Mouse (Mus musculus) inflammation-experienced regulatory T-cells, adult 6 months (primary cell): Measurements from ENCODE around the gene Atf5. TPM values are rescaled to one million over a fixed set of nuclear protein-coding genes. Genes with fewer than 3 reads are reported as not detected.

Experiments used
- ATAC-seq: one replicate; pipeline ENCODE4 v1.8.0; 2017
- polyA plus RNA-seq, 3 experiments: library from polyadenylated mRNA; unstranded; fragments of 100-300 nt; shearing (Covaris generic); gene quantifications; one replicate each; pipeline ENCODE4 v1.2.1; 2017

The Atf5 gene
- polyA plus RNA-seq = under 1 TPM in 1 of 3 experiments, not detected in 2; 0.41 TPM

DNA sequence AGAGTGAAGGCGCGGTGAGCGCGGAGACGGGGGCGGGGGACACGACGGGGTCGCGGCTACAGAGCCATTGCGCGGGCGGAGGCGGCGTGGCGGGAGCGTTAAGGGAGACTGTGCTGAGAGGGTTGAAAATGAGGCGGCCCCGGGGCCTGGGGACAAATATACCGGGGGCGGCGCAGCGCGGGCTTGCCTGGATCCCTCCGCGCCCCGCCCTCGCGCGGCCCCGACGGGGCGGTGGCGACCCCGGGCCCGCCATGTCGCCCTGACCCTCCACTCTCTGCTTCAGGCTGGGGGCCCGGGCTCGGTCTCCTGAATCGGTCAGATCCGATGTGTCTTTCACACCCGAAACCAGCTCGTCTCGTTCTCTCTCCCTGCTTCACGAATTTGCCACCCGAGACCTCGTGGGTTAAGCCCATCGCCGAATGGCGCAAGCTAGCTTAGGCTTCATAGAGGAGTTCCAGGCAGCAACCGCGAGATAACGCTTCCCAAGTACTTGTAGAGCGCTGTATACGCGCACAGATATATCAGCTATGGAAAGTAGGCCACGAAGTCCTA lies at the start of gene Atf5:
Atf5 (minus strand) TSS at position 189 of the 552 bp plus-strand sequence.
- no peak for ATAC-seq

DNA sequence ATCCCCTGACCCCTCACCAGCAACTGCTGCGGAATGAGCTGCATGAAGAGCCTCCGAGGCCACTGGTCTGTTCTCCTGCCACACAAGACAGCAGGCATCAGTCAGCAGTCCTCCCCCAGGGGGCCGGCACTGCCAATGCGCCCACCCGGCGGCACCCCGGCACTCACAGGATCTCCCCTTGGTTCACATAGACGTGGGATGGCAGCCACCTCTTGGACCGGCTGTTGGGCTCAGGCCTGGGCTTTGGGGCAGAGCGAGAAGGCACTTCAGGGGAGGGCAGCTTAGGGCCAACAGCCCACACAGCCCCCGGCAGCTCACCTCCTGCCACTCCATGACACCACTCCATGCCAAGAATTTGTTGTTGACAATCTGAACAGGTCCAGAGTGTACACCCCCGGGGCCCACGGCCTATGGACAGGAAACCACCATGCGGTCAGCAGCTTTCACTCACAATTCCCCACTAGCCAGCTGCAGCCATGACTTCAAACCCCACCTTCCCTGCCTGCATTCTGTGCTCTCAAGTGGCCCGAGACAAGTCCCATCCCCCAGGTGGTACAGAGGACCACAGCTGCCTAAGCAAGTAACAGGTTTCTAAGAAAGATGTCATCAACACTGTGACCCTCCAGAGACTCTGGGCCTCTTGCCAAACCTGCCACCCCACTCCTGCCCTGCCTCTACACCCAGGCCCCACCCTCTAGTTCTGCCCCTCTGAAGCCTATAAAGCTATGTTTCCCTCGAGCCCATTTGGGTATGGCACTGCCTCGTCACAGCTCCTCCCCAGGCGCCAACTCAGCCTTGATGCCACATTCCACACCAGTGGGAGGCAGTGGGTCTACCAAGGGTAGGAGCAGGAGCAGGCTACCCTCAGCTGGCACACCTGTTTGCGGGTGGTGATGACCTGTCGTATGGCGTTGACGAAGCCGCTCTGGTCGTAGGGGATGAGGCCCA lies 48.4 kb upstream of the Atf5 start:
- ATAC-seq = no peak

DNA sequence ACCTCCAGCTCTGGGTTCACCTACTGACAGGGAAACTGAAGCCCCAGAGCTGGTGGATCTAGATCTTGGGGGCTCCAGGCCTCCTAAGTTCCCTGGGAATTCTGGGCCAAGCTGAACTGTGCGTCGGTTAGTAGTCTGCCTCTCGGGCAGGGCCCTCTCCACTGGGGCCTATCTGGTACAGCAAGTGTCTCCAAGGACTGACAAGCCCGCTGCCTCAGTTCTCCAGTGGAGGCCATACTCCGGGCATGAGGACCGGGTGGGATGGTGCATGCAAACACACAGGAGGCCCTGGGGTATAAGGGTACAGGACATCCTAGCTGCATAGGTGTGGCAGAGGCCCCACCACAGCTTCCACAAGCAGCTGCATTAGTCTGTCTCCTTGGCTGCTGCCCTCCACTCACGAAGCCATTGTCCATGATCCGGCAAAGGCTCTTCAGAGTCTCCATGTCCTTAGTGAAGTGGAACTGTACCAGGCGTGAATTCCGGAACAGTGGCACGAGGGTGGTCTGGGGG lies 47.6 kb upstream of the Atf5 start:
- ATAC-seq = no peak

DNA sequence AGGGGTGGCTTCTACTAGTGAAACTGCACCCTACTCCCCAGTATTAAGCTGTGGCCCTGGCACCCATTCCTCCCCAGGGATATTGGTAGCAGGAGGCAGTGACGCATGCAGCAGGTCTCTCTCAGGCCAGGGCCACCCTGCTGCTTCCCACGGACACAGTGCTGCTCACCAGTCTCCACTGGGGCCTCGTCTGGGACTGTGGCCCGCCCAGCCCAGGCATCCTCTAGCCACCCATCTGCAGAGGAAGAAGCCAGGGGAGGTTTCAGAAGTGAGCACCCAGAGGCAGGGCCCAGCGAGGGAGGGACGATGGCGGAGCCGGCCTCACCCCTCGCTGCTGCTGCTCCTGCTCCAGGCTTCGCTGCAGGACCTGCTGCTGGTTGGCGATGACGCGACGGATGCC lies 46.8 kb upstream of the Atf5 start:
- ATAC-seq = no peak

DNA sequence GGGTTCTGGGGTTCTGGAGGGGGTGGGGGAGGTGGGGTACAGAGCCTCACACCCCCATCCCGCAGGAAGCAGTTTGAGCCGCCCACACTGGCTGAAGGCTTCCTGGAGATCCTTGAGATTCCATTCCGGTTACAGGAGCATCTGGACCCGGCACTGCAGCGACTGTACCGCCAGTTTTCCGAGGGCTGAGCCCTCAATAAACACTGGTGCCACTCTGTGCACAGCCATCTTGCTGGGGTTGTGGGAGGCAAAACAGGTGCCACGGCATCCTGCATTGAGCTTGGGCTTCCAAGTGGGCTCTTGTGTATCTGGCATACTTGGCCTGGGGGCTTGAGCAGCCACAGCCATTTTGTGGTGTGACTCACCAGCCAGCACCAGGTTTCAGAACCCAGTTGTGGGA lies 46.0 kb upstream of the Atf5 start:
- ATAC-seq = no peak

DNA sequence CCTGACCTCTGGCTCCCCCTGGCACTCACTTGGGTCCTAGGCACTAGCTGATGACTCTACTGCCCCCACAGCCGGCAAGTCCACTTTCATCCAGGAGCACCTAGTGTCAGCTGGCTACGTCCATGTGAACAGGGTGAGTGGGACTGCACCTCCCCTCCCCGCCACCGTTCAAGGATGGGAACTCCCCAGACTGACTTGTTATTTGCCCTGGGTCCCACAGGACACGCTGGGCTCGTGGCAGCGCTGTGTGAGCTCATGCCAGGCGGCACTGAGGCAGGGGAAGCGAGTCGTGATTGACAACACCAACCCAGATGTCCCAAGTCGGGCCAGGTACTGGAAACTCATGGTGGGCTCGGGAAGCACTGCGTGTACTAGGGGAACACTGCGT lies 45.0 kb upstream of the Atf5 start:
- ATAC-seq = no peak

DNA sequence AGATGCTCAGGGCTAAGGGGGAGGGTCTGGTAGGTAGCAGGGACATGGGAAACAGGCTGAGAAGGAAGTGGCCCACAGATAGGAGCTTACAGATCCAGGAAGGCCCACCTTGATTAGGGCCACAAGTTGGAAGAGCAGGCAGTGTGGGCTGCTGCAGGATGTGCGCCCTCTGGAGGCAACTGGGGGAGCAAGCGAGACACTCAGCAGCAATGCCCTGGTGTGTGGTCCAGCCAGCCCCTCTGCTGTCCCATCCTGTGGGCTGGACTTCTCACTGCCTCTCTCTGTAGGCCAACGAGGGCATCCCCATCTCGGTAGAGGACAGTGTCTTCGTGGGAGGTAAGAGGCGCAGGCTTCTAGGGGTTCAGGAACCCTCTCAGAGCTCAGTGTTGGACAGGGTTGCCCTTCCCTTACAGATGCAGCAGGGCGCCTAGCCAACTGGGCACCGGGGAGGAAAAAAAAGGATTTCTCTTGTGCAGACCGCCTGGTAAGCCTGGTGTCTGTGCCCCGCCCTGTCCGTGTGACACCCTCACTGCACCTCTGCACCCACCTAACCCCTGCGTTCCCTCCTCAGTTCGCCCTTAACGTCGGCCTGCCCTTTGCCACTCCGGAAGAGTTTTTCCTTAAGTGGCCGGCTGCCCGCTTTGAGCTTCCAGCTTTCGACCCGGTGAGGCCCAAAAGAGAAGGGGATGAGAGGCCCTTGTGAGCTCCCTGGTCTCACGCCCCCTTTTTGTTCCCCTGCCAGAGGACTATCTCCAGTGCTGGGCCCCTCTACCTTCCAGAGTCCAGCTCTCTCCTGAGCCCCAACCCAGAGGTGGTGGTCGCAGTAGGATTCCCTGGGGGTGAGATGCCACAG lies 44.3 kb upstream of the Atf5 start:
- no peak for ATAC-seq

DNA sequence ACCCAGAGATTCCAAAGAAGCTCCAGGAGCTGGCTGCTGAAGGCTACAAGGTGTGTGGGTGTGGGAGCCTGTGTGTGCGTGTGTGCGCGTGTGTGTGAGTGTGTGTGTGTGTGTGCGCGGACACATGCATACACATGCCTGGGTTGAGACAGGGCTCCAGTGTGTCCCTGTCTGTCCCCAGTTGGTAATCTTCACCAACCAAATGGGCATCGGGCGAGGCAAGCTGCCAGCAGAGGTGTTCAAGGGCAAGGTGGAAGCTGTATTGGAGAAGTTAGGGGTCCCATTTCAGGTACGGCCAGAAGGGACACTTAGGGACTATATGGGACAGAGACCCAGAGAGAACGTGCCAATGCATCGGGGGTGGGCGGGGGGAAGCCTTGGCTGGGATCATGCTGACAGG lies 43.4 kb upstream of the Atf5 start:
- ATAC-seq = no peak

DNA sequence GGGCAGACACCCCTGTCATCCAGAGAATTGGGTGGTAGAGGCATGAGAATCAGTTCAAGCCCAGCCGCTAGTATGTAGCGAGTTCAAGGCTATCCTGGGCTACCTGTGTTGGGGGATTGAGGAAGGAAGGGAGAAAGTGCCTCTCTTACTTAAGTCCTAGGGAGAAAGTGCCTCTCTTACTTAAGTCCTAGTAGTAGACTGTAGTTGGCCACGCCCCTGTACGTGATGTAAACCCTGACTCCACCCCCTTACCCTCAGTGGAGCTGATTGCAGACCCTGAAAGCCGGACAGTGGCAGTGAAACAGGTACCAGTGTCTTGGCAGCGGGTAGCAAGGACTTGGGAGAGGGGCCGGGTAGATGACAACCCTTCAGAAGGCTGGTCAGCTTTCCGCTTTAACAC lies 41.4 kb upstream of the Atf5 start:
- no peak for ATAC-seq

DNA sequence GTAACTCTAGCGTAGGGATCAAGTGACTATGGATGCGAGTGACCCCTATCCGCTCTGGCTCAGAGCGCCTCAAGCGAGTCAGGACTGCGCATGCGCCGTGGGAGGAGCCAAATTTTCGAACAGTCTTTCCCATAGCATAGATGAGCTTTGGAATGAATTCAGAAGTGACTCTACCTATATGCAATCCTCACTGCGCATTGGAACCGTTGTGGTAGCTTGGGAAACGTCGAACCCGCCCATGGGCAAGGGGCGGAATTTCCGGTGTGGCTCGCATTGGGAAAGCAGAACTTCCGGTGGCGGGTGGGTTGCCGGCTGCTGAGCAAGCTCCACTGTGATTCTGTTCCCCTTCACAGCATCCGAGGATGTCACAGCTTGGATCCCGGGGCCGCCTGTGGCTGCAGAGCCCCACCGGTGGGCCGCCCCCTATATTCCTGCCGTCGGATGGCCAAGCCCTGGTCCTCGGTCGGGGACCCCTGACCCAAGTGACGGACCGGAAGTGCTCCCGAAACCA lies 40.6 kb upstream of the Atf5 start, which contains the start of gene Pnkp:
Pnkp (plus strand) TSS at position 98 of the 511 bp plus-strand sequence.
- peak; percentile 64 for ATAC-seq

DNA sequence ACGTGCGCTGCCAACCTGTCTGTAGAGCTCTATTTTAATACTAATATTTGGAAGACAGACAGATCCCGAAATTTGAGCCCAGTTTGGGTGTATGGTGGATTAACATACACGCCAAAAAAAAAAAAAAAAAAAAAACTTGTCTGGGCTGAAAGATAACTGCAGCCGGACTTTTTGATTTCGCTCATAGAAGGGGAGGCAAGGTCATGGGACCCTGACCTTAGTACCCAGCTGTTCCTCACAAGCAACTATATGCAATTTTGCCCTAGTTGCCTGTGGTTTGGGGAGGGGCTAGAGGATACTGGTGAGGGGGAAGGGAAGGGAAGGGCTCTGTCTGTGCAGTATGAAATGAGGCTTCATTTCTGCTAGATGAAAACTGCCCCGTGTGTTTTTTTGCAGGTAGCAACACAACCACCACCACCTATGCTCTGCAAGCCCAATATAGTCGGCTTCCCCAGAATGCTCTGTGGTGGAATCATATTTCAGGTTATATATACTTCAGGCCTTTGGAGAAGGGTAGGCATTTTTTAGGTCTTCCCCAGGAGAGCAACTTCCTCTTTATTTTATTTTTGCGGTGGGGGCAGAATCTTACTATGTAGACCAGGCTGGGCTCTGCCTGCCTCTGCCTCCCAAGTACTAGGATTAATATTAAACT lies 39.9 kb upstream of the Atf5 start:
- ATAC-seq = no peak

DNA sequence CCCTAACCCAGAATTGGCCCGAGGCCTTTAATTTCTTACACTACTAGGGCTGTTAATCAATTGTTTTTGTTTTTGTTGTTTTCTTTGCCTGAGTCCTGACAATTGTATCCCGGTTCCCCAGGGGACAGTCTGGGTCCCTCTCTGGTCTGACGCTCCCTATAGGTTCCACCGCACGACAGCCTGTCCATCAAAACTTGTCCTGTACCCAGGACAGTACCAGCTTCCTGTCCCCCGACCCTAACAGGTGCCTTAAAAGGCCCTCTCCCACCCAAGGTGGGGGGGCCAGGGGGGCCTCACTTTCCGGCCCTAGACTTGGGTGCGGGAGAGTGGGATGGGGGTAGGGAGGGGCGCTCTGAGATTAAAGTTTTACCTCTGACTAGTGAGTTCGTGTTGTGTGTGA lies 38.6 kb upstream of the Atf5 start:
- ATAC-seq = no peak

DNA sequence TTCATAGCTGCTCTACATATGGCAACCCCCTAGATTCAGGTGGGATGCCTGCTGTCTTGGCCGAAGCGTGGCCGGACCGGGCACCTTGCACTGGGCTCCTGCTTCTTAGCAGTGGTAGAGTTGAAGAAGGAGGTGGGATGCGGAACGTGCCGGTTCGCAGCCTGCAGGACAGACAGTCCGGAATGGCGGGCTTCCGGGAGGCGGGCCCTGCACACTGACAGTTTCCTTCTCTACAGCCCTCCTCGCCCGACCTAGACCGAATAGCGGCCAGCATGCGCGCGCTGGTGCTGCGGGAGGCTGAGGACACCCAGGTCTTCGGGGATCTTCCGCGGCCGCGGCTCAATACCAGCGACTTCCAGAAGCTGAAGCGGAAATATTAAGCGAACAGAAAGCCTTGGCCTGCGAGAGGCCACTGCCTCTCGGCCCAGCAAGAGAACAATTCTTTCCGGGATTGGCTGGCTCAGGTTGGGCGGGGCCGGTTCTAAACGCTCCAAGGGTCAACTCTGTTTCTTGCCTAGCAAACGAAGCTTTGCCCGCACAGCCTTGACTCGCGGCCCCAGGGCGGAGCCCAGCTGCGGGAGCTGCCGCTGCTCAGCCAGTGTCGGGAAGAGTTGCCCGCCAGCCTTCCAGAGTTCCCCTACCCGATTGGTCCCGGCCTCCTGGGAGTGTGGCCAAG lies 38.0 kb upstream of the Atf5 start:
- ATAC-seq = peak; percentile 51

DNA sequence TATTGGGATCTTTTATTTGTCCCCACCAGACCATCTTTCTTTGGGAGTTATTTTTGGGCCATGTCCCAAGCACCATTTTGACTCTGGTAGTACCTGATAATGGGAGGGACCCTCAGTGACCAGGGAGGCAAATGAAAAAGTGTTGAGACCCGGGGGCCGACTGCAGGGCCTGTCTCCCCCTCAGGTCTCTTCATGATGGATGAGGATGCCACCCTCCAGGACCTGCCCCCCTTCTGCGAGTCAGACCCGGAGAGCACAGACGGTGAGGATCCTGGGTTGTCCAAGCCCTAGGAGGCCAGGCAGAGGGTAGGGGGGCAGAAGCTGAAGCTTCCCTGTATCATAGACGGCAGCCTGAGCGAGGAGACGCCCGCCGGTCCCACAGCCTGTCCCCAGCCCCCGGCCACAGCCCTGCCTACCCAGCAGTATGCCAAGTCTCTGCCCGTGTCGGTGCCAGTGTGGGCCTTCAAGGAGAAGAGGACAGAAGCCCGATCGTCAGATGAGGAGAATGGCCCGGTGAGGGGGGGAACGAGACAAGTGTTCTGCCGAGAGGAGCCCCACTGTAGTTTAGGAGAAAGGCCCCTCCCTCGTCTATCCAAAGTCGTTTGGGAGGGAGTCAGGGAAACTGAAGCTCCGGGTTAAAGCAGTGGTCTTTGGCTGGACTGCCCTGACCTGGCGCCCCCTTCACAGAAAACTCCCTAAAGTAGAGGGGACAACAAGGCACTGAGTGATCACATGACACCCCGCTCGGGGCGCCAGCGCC lies 37.3 kb upstream of the Atf5 start:
- no peak for ATAC-seq

DNA sequence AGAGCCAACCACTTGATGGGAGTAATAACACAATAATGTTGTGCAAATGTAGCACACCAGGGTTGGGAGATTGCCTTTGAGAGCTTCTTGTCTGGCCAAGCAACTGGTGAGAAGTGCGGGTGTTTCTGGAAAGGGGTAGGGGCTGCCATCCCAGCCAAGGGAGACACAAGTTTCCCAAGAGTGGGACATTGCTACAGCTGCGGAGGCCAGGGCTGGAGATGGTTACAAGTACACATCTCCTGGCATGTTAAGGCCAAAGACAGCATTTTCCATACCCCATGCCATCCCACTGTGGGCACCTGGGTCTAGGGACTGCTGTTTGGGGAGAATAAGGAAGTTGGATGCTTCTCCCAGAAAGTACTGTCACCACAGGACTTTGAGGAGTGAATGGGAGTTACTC lies 36.6 kb upstream of the Atf5 start:
- ATAC-seq = no peak

DNA sequence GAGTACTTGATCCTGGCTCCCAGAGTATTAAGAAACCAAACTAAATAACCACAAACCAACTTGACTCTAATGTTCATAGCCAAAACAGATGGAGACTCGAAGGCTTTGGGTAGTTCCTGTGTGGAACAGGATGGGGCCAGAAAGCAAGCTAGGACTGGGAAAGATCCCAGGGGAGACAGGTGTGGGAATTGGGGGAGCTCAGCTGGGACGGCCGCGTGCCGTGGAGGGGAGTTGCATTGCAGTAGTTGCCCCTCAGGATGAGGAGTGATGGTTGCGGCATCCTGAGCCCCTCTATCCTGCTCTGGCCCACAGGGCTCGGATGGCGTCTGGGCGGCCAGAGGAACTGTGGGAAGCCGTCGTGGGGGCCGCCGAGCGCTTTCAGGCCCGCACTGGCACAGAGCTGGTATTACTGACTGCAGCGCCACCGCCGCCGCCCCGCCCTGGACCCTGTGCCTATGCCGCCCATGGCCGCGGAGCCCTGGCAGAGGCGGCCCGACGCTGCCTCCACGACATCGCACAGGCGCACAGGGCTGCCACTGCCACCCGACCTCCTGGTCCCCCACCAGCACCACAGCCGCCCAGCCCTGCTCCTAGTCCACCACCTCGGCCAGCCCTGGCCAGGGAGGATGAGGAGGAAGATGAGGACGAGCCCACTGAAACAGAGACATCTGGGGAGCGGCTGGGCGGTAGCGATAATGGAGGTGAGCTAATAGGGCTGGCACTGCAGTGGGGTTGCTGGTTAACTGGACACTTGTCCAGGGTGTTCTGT lies 36.0 kb upstream of the Atf5 start:
- ATAC-seq = no peak

DNA sequence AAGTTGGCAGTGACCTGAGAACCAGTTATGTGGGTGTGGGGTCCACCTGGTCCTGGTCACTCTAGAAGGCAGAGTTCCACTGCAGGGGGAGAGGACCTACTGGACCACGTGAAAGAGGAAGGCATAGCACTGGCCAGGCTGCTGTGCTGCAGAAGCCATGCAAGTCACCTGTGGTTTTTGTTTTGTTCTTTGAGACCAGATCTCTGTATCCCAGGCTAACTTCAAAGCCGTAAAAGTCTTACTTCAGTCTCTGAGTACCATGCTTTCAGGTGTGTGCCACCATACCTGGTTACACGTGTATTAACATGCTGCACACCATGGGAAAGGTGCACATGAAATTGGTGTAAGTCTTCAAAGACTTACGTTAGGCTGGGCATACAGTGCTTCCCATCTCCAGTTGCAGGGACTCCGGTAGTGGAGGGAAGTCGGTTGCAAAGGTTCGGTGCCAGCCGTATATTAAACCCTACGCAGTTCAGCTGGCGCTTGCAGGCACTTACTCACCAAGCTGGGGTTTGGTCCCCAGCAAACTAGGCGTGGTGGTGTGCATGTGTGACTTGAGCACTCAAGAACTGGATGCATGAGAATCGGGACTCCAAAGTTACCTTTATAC lies 35.3 kb upstream of the Atf5 start:
- ATAC-seq = no peak

DNA sequence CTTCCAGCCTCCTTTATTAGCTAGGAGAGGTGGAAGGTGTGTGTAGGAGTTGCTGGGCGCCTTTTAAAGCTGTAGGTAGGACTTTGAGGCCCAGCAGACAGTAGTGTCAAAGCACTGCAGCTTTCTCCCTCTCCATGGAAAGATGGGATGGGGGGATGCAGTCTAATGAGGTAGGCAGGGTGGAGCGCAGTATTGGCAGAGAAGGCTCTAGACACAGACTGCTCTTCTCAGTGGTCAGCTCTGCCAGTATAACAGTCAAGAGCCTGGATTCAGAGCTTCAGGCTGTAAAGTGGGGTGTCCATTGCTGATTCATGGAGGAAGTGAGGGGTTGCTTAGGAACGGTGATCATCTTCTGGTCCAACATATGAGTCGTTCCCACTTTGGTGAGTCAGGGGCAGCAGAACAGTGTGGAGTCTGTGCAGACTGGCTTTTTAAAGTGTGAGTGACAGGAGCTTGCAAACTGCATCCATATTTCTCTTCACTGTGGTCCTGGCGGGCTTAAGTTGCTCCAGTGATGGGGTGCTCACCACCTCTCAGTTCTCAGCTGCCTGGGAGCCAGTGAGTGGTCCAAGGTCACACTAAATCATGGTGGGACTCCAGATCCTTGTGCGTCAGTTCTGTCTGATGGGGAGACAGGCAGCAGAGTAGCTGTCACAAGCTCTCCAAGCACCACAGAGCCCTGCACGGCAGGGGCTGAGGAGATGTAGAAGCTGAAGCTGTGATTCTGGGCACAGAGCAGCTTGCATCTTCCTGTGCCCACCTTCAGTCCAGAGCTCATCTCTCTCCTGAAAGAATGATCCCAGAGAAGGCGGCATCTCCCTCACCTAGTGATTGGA lies 34.5 kb upstream of the Atf5 start:
- no peak for ATAC-seq

DNA sequence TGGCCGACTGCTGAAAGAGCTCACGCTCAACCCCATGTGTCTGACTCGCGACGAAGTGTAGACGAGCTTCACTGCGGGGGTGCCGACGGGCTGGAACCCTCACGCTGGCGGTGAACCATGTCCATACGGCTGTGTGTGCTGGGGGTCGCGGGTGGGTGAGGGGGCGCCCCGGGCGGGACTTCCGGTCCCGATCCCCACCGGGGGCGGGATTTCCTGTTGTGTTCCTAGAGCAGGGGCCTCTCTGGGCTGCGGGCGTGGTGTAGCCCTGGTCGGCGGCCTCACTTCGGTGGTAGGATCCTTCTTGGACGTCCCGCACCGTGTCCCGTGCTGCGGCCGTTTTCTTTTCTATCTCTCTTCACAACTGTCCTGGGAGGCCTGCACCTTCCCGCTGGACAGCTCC lies 33.7 kb upstream of the Atf5 start:
- ATAC-seq = no peak
